Mouse (Mus musculus) right cerebral cortex, postnatal 36 days (tissue): ENCODE results near the gene Deup1.

Experiments used
- DNase-seq, 2 experiments: peaks; one replicate each; pipeline ENCODE4 v3.0.0; 2022; ENCODE audit warnings: low spot score in 2 of 2, mixed read lengths in 1 of 2

Gene Deup1

GRCm38 (mm10) chr9:15627785-15628287 is at the start of gene Deup1:
Deup1 (minus strand) TSS chr9:15627933.
- DNase-seq, result no peak

- DNase-seq, result no peak
Observed at GRCm38 (mm10) chr9:15672251-15672650, 44.5 kb upstream of the Deup1 start.

- DNase-seq, result no peak
Observed at GRCm38 (mm10) chr9:15670002-15670527, 42.3 kb upstream of the Deup1 start.

- no peak for DNase-seq
Observed at GRCm38 (mm10) chr9:15669452-15669851, 41.7 kb upstream of the Deup1 start.

GRCm38 (mm10) chr9:15664606-15665005 is 36.9 kb upstream of the Deup1 start:
- DNase-seq, result no peak

DNA sequence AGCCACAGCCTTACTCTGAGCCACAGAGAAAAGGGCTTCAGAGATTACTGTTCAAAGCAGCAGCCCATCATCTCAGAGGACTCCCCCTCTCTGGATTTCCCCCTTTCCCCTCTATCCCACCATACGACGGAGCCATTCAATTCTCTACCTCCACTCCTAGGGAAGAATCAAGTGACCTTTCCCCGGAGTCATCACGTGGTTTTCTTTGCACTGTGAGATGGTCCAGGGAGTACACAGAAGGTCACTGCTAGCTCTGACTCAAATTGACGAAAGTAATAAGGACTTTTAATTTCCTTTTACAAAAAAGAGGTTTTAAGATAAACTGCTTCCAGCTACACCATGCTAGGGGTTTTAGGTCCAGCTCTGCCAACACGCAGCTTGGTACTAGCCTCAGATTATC is 31.3 kb upstream of the Deup1 start:
- DNase-seq, result no peak

DNA sequence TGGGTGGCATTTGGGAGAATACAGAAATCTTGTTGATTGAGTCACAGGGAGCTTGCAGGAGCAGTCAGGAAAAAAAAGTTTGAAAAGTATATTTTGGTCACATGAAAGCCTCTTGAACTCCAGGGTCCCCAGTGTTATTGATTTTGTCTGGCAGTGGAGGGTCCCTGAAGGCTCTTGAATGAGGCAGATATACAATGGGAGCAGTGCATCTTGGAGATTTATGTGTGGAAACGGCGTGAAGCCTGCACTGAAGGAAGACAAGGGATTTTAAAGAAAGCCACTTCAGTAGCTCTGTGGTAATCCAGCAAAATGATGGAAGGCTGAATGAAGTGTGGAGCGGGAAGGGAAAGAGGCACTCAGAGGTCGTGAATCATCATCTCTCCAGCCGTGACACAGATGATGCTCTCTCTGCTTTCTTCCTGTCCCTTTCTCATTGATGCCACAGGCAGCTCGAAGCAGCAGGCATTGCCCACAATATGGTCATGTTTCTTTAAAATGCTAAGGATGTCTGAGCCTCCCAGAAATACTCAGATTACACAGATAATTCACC is 30.6 kb upstream of the Deup1 start:
- no peak for DNase-seq

GRCm38 (mm10) chr9:15653036-15653435 is 25.3 kb upstream of the Deup1 start:
- DNase-seq, result no peak

DNA sequence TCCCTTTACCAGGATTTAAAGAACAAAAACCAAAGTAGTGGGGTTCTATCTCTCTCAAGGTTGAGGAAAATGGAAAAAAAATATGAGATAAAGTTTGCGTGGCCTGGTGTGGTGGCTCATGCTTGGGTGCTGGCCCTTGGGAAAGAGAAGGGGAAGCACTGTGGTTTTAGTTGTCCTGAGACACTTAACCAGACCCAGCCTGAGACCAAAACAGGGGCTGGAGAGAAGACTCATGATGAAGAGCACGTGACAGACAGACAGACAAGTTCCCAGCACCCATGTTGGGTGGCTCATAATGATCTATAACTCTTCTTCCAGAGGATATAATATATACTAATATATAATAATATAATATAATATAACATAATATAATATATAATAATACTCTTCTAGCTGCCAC is 22.2 kb upstream of the Deup1 start:
- DNase-seq, result no peak

DNA sequence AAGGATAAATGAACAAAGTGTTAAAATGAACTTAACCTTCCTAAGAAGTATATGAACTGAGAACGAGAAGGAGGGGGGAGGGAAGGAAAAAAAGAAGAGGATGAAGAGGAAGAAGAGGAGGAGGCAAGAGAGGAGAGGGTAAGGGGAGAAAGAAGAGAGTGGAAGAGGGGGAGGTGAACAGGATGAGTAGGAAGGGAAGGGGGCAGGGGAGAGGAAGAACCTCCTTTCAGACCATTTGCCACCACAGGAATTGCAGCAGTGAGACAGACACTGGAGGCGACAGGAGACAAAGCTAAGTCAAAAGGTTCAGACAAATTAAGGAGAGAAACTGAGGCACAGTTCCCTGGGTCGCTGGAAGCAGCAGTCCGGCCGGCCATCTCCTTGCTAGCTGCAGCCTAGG is 349 bp downstream of the Deup1 start:
- no peak for DNase-seq

- DNase-seq, result no peak
Observed at GRCm38 (mm10) chr9:15624739-15625138, 3.0 kb downstream of the Deup1 start.

DNA sequence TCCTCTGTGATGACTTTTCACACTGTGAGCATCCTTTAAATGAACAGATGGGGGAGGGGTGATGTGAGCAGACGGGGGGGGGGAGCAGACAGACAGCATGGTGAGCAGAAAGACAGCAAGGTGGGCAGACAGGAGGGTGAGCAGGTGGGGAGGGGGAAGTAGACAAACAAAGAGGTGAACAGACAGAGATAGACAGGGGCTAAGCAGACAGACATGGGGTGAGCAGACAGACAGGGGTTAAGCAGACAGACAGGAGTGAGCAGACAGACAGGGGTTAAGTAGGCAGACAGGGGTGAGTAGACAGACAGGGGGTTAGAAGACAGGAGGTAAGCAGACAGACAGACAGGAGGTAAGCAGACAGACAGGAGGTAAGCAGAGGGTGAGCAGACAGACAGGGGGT is 8.0 kb downstream of the Deup1 start:
- DNase-seq, result no peak

- DNase-seq, result no peak
Observed at GRCm38 (mm10) chr9:15619020-15619590, 8.6 kb downstream of the Deup1 start.

DNA sequence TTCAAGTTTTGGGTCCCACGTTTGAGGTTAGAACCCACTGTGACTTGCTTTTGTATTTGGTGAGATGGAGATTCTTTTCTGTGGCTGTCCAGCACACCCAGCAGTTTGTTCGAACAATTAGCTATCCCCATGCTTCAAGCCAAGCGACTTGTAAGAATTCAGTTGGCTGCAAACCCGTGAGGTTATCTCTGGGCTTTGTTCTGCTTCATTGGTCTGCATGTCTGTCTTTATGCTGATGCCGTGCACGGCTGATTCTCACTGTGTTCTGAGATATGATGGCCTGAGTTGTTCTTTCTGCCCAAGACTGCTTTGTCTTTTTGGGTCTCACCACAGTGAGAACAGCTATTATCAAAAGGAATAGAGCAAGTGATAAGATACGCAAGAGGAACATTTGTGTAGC is 10.7 kb downstream of the Deup1 start:
- no peak for DNase-seq

GRCm38 (mm10) chr9:15616471-15616870 is 11.3 kb downstream of the Deup1 start:
- no peak for DNase-seq

- DNase-seq, result no peak
Observed at GRCm38 (mm10) chr9:15609280-15609930, 18.3 kb downstream of the Deup1 start.

DNA sequence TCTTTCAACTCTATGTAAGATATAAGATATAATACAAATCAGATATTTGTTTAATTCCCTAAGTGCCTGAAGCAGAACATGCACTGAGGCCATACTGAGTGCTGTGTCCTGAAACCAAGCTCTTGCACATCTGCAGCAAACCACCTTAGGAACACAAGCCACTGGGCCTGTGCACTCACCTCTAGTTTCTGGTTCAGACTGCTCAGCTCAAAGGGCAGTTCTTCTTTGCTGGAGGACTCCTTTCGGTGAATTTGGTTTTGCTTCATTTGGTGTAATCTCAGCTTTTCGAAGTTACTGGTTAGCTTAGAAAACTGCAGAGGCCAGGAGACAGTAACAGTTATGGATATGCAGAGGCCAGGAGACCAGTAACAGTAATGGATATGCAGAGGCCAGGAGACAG is 20.1 kb downstream of the Deup1 start:
- no peak for DNase-seq

DNA sequence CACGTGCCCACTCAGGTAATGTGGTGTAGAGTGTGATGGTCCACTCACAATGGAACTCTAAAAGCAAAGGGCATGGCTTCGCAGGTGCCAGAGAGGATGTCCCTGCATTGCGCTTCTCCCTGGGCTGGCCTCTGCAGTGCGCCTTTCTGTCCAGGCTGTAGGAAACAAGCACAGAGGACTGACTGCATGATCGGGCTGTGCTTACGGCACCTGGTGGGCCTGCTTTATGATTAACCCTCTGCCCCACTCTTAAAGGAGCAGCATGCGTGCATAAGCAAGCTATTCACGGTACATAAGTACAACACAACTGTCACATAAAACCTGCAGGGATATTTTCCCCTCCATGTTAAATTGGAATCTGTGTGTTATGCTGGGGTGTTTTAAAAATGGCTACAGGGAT is 24.6 kb downstream of the Deup1 start:
- DNase-seq, result no peak

GRCm38 (mm10) chr9:15600859-15601540 is 26.7 kb downstream of the Deup1 start:
- DNase-seq, result no peak

GRCm38 (mm10) chr9:15600156-15600858 is 27.4 kb downstream of the Deup1 start:
- DNase-seq, result no peak

GRCm38 (mm10) chr9:15596598-15596997 is 31.1 kb downstream of the Deup1 start:
- DNase-seq, result no peak

DNA sequence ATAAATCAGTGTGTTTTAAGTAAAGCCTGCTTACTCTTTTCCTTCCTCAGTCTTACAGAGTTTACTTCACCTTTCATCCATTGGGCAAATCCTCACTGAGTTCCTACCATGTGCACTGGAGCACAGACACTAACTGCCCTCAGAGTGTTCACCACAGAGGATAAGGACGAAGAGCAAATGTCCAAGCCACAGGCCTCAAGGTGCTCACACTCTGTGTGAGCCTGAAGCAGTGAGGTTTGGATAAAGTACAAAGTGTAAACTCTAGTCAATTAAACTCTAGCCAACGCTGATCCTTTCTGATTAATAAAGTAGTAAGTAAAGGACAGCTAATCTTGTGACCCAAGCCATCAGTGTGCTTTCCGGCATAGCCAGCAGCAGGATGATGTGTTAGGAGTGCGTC is 33.6 kb downstream of the Deup1 start:
- DNase-seq, result no peak
